Mouse (Mus musculus) thymus, adult 2 months (tissue): ENCODE data around the gene Palmd. TPM values are rescaled to one million over a fixed set of nuclear protein-coding genes. Genes with fewer than 3 reads are reported as not detected.

Source experiments
- DNase-seq: peaks from one replicate; pipeline ENCODE4 v3.0.0; 2021
- H3K27ac ChIP-seq: fragments of 200-500 bp; 2 replicates; pipeline ENCODE4 v1.5.1; 2012; ENCODE audit warnings: low read length, control low read depth; ENCODE audit not compliant: control insufficient read depth, insufficient read depth
- H3K27me3 ChIP-seq: fragments of 200-500 bp; 2 replicates; pipeline ENCODE4 v1.6.1; 2012; ENCODE audit warnings: mild to moderate bottlenecking, low read length, moderate library complexity, mixed read lengths; ENCODE audit not compliant: control insufficient read depth, insufficient read depth
- H3K36me3 ChIP-seq: fragments of 200-500 bp; 2 replicates; pipeline ENCODE4 v1.6.1; 2012; ENCODE audit warnings: mild to moderate bottlenecking, low read length, moderate library complexity; ENCODE audit not compliant: control insufficient read depth, insufficient read depth
- H3K4me1 ChIP-seq: fragments of 200-500 bp; replicated peaks from 2 replicates; pipeline ENCODE4 v1.6.1; 2012; ENCODE audit warnings: low read length; ENCODE audit not compliant: control insufficient read depth, insufficient read depth
- H3K4me3 ChIP-seq: fragments of 200-500 bp; 2 replicates; pipeline ENCODE4 v1.5.1; 2012; ENCODE audit warnings: mild to moderate bottlenecking, low read length, control low read depth, moderate library complexity; ENCODE audit not compliant: control insufficient read depth, insufficient read depth
- CTCF ChIP-seq: fragments of 200-500 bp; IDR thresholded peaks from 2 replicates; pipeline ENCODE4 v1.5.1; 2012; ENCODE audit warnings: mild to moderate bottlenecking, control low read depth, low read length, moderate library complexity, borderline replicate concordance; ENCODE audit not compliant: control insufficient read depth, poor library complexity, insufficient read depth; ENCODE audit errors: extremely low read depth
- POLR2A ChIP-seq: fragments of 200-500 bp; IDR thresholded peaks from 2 replicates; pipeline ENCODE4 v1.6.1; 2012; ENCODE audit warnings: mild to moderate bottlenecking, low read length, control low read depth, moderate library complexity; ENCODE audit not compliant: control insufficient read depth, poor library complexity, insufficient read depth; ENCODE audit errors: extremely low read depth
- WGBS: fragments of 180-500 bp; shearing (Covaris S2); methylation state at CpG from one replicate; pipeline ENCODE4 v1.1.7; 2018; 5-methylcytosine and 5-hydroxymethylcytosine counted together
- polyA plus RNA-seq: library from polyadenylated mRNA; depleted of rRNA; stranded (reverse); fragments of >200 nt; gene quantifications from 2 replicates; pipeline ENCODE4 v1.2.3, GENCODE M21; 2012

Palmd gene
- polyA plus RNA-seq, 1 experiment, result 1.0 TPM

DNA sequence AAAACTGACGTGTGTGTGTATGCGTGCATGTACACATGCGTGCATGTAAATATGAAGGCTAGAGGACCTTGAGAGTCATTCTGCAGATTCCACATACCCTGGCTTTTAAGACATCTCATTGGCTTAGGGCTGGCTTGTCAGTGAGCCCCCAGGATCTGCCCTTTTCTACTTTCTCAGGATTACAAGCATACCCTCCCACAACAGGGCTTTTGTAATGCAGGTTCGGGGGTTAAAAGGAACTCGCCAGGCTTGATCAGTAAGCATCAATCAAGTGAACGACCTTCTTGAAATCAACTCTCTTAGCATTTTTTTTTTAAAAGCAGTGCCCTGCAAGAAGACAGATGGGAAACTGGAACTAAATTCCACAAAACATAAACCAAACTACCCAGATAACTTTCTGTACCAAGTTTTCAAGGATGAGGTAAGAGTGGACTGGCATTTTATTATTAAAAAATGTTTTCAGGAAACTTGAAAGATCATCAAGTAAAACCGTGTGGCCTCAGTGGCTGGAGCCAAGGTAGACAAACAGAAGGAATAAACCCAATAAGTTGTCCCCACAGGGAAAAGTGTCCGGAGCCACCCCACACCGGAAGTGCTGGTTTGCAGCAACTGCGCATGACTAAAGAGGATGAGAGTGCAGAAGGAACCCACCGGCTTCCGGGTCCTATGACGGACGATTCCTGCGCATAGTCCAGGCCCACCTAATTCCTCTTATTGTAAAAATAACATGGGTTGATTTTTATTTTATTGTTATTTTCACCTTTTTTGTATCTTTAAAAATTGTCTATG, 7.2 kb downstream of the Palmd start:
- H3K4me1 ChIP-seq, result no peaks in the 10 kb centered on the region
- H3K36me3 ChIP-seq, result no peaks in the 10 kb centered on the region
- H3K4me3 ChIP-seq, result no peak overlapping the region
- TF ChIP-seq POLR2A (no peak), CTCF (no peak)
- no peaks in the 10 kb centered on the region for H3K27me3 ChIP-seq
- no peak for DNase-seq
- 86% methylated on average over 15 of the region's 15 CpGs for WGBS
- no peak overlapping the region for H3K27ac ChIP-seq

DNA sequence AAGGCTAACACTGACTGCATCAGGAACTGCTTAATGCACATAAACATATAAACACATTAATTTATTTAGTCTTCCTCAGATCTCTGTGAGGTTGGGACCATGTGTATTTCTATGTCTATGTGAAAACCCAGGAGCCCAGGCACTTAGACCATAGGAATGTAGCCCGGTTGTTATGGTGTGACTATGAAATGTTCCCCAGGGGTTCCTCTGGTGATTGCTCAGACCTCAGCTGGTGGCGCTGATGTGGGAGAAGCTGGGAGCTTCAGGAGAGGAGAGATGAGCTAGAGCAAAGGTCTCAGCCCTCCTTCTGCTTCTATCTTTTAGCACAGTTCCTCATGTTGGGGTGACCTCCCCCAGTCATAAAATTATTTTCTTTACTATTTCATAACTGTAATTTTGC, 8.4 kb downstream of the Palmd start:
- WGBS, result 89% methylated on average over 2 of the region's 2 CpGs
- H3K4me1 ChIP-seq, result no peaks in the 10 kb centered on the region
- no peaks in the 10 kb centered on the region for H3K36me3 ChIP-seq
- no peak for TF ChIP-seq CTCF
- TF ChIP-seq POLR2A, result no peak
- no peak overlapping the region for H3K27ac ChIP-seq
- no peak overlapping the region for H3K4me3 ChIP-seq
- DNase-seq, result no peak
- H3K27me3 ChIP-seq, result no peaks in the 10 kb centered on the region

DNA sequence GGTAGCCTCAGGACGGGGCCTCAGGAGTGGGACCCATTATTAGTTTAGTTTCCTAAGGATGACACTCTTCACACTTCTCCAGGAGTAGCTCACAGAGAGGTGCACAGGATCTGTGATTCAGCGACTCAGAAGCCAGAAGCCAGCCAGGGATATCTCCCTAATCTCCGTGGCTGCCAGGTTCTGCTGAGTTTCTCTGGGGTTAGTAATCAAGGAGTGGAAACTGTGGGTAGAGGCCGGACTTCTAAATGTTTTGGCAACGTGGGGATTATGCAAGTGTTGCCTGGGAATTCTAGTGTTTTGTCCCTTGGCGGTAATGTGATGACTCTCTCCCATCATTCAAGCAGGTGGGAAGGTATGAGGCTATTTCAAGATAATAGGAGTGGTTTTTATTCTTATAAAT, 13.7 kb downstream of the Palmd start:
- 78% methylated on average over 6 of the region's 6 CpGs for WGBS
- H3K27ac ChIP-seq, result no peak overlapping the region

DNA sequence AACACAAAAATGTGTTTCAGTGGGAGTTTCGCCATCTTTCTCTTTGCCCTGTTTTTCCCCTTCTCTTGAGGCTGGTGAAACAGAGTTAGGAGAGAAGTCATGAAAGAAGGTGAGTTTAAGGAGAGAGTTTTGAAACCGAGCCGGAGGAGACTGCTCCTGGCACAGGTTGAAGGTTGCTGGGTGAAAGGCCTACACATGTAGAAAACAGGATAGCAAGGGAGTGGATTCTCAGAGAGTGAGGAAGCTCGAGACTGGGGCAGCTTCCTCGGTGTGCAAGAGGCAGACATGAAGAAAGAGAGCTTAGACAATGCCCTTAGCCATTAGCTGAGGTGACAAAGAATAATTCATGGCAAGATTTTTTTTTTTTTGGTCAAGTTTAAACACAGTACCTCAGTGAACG, 15.4 kb downstream of the Palmd start:
- 83% methylated on average over 6 of the region's 6 CpGs for WGBS
- Histone ChIP-seq H3K36me3 (no peaks in the 10 kb centered on the region), H3K4me3 (no peak overlapping the region), H3K4me1 (no peaks in the 10 kb centered on the region), H3K27ac (no peak overlapping the region), H3K27me3 (no peaks in the 10 kb centered on the region)
- DNase-seq, result no peak
- TF ChIP-seq CTCF (no peak), POLR2A (no peak)

More for the DNA sequence above, 13.7 kb downstream of the Palmd start:
- Histone ChIP-seq H3K27me3 (no peaks in the 10 kb centered on the region), H3K36me3 (no peaks in the 10 kb centered on the region), H3K4me1 (no peaks in the 10 kb centered on the region), H3K4me3 (no peak overlapping the region)
- TF ChIP-seq CTCF, result no peak
- no peak for TF ChIP-seq POLR2A
- DNase-seq, result no peak

DNA sequence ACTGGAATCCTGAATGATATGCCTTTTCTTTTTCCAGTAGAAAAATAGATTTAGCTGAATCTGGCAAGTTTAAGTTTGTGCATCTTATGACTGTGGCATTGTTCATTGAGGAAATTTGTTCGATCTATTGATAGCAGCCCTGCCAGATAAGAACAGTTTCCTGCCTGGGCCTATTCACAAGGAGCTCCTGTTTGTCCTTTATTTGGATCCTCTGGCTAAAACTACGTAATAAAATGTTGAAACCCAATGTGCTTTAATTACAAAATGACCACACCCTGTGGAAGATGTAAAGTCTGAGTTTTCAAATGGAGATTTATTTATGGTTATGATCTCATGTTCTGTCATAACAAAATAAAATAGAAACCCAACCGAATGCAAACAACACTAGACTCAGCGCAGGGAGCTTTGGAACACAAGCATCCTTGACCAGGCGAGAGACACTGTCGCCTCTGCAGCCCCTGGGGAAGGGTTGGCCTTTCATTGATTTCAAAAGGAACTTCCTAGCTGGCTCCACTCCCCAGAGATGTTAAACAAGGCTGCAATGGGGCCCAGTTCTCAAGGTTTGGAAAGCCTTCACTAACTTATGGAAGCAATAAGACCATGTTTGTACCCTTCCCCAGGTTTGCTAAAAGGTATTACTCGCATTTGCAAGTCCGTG, 16.4 kb downstream of the Palmd start:
- H3K27ac ChIP-seq, result no peak overlapping the region
- H3K27me3 ChIP-seq, result no peaks in the 10 kb centered on the region
- H3K4me3 ChIP-seq, result no peak overlapping the region
- TF ChIP-seq POLR2A (no peak), CTCF (no peak)
- 91% methylated on average over 8 of the region's 8 CpGs for WGBS
- DNase-seq, result no peak
- no peaks in the 10 kb centered on the region for H3K36me3 ChIP-seq
- H3K4me1 ChIP-seq, result no peaks in the 10 kb centered on the region

DNA sequence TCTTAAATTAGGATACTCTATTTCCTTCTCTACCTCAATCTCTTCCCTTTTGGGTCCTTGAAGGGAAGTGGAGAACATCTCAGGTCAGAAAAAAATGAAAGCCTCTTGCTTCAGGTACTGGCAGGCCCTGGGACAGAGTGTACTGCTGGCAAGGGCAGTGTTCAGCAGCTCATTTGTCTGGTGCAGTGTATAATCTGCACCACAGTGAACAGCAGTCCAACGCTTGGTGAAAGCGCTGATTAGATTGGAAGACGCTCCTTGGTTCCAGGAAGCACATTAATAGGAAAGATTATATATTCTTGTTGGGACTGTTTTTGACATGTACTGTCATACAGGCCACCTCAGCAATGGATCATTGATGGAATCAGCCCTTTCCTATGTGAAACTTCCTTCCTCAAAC, 17.3 kb downstream of the Palmd start:
- no peak for DNase-seq
- Histone ChIP-seq H3K4me1 (no peaks in the 10 kb centered on the region), H3K36me3 (no peaks in the 10 kb centered on the region), H3K4me3 (no peak overlapping the region), H3K27ac (no peak overlapping the region), H3K27me3 (no peaks in the 10 kb centered on the region)
- no peak for TF ChIP-seq POLR2A
- WGBS, result 97% methylated on average over 3 of the region's 3 CpGs
